8 mouse cellular contexts compared by ENCODE assay signal in genomic region chr19:59166311-59166761, GRCm38 (mm10). TPM values are rescaled to one million over a fixed set of nuclear protein-coding genes. Genes with fewer than 3 reads are reported as not detected.
DNase-seq lines count a peak whose midpoint lies in the region; ATAC-seq and TF ChIP-seq lines count a peak whose summit lies in the region.

No protein-coding gene starts in this region.

- peak overlapping the region; percentile 94 for H3K27ac ChIP-seq in forebrain, embryonic 10.5 days
- H3K27ac ChIP-seq in midbrain, embryonic 14.5 days (replicated peaks; ENCODE audit: low read depth, low read length) = no peak overlapping the region
- no peak overlapping the region for H3K27ac ChIP-seq in left cerebral cortex, adult 2 months

- intact Hi-C loops in gastrocnemius, postnatal 14 days (cut with DNase I; ENCODE audit: low total_unique reads) = no loop called here
- intact Hi-C loops in left cerebral cortex, adult 2 months (cut with DNase I) = loop anchor here (10.0 kb wide), 1 partner anchor 298 kb away; no protein-coding TSS in a partner anchor

- peak; percentile 15 for DNase-seq in gastrocnemius, postnatal 14 days
- no peak for DNase-seq in gastrocnemius, adult 18-20 months (ENCODE audit: low spot score)
- peak; percentile 51 for DNase-seq in MN1 (ENCODE audit: low spot score)
- peak; percentile 68 for DNase-seq in forebrain, embryonic 10.5 days (ENCODE audit: extremely low spot score, low spot score)
- peak; percentile 35 for DNase-seq in kidney, postnatal 14 days
- DNase-seq in midbrain, embryonic 14.5 days = peak; percentile 64
- no peak for DNase-seq in left cerebral cortex, adult 2 months (ENCODE audit: extremely low spot score in 1 of 2, low spot score in 2 of 2)
- no peak for DNase-seq in frontal cortex, postnatal 36 days (ENCODE audit: low spot score in 2 of 2)

- ATAC-seq in midbrain, embryonic 14.5 days (ENCODE audit: low FRiP score, low TSS enrichment) = peak; percentile 43; the same call in 1 of the 2 replicates

- H3K4me3 ChIP-seq in forebrain, embryonic 10.5 days = peak overlapping the region; percentile 62
- H3K4me3 ChIP-seq in midbrain, embryonic 14.5 days (replicated peaks; ENCODE audit: low read depth, low read length) = peak overlapping the region; percentile 25
- H3K4me3 ChIP-seq in left cerebral cortex, adult 2 months = no peak overlapping the region

- peaks cover 100% of the 10 kb centered on the region for H3K27me3 ChIP-seq in forebrain, embryonic 10.5 days (ENCODE audit: poor library complexity, severe bottlenecking)
- H3K27me3 ChIP-seq in midbrain, embryonic 14.5 days (ENCODE audit: control insufficient read depth, insufficient read depth, low read length) = peaks cover 93% of the 10 kb centered on the region

- H3K9ac ChIP-seq in midbrain, embryonic 14.5 days (replicated peaks; ENCODE audit: low read length) = no peak overlapping the region

- no peaks in the 10 kb centered on the region for H3K9me3 ChIP-seq in forebrain, embryonic 10.5 days
- H3K9me3 ChIP-seq in midbrain, embryonic 14.5 days (ENCODE audit: control insufficient read depth, low read length) = no peaks in the 10 kb centered on the region

- under 1% methylated on average over 55 of the region's 55 CpGs for WGBS in forebrain, embryonic 10.5 days
- under 1% methylated on average over 55 of the region's 55 CpGs for WGBS in midbrain, embryonic 14.5 days

- peak overlapping the region; percentile 52 for H3K4me2 ChIP-seq in midbrain, embryonic 14.5 days (ENCODE audit: low read length)

- no peaks in the 10 kb centered on the region; the same call in 1 of the 2 replicates for H3K36me3 ChIP-seq in forebrain, embryonic 10.5 days (replicated peaks)
- no peaks in the 10 kb centered on the region for H3K36me3 ChIP-seq in midbrain, embryonic 14.5 days (ENCODE audit: control insufficient read depth, insufficient read depth, low read length)

- H3K4me1 ChIP-seq in forebrain, embryonic 10.5 days = peaks cover 78% of the 10 kb centered on the region
- H3K4me1 ChIP-seq in midbrain, embryonic 14.5 days (ENCODE audit: control insufficient read depth, insufficient read depth, low read length) = no peaks in the 10 kb centered on the region

- TF ChIP-seq CTCF in left cerebral cortex, adult 2 months (IDR thresholded peaks at IDR 0.05) = no peak

RNA-seq across cellular contexts. Expression of gene Vax1, which starts 3.5 kb away (rescaled TPM):
- total RNA-seq in gastrocnemius, postnatal 14 days (2021) = not detected
- not detected for total RNA-seq in gastrocnemius, adult 18-20 months (2021)
- polyA plus RNA-seq in forebrain, embryonic 10.5 days (2016; fragmentation: Nextera tagmentation; extraction: Ambion mirVana) = 0.50 and 1.0 TPM in 2 replicates
- not detected in 2 replicates for polyA plus RNA-seq in midbrain, embryonic 14.5 days (2014; fragmentation: Nextera tagmentation; extraction: Ambion mirVana)
- 1 to 10 TPM; 1.4 to 2.9 TPM for total RNA-seq in left cerebral cortex, adult 2 months (2021)

RNA-seq across cellular contexts. Expression of gene Kcnk18, which starts 52.7 kb away (rescaled TPM):
- total RNA-seq in gastrocnemius, postnatal 14 days (2021) = not detected
- total RNA-seq in gastrocnemius, adult 18-20 months (2021) = not detected
- not detected in 2 replicates for polyA plus RNA-seq in forebrain, embryonic 10.5 days (2016; fragmentation: Nextera tagmentation; extraction: Ambion mirVana)
- polyA plus RNA-seq in midbrain, embryonic 14.5 days (2014; fragmentation: Nextera tagmentation; extraction: Ambion mirVana) = not detected in 2 replicates
- total RNA-seq in left cerebral cortex, adult 2 months (2021) = not detected

Comparison
In these comparisons a context has a peak if more than half of its experiments do, and no peak if none do; other contexts are left out.
1. DNase-seq: peak in gastrocnemius, postnatal 14 days (single experiment), MN1 (single experiment), forebrain, embryonic 10.5 days (single experiment), kidney, postnatal 14 days (single experiment) and midbrain, embryonic 14.5 days (single experiment); none in gastrocnemius, adult 18-20 months (single experiment), left cerebral cortex, adult 2 months (0 of 2) and frontal cortex, postnatal 36 days (0 of 2).